Mouse (Mus musculus): ENCODE measurements around the gene Hgd. TPM values are rescaled to one million over a fixed set of nuclear protein-coding genes. Genes with fewer than 3 reads are reported as not detected.
A peak's percentile ranks its signal among the peaks of the same experiment; 100 is the strongest.

Gene Hgd
- polyA plus RNA-seq, 1 experiment: 0.02 TPM

- H3K27me3 ChIP-seq (ENCODE audit: control insufficient read depth, insufficient read depth, insufficient read length): no peaks in the 10 kb centered on the region
- H3K4me2 ChIP-seq (ENCODE audit: low read depth): peak within 1 kb of the TSS; percentile 90
- TF ChIP-seq POLR2A (IDR thresholded peaks at IDR 0.05; ENCODE audit: insufficient read length, low read depth): peak; percentile 92
- TF ChIP-seq TCF12 (IDR thresholded peaks at IDR 0.05; ENCODE audit: insufficient read depth, poor library complexity, severe bottlenecking): no peak
- TF ChIP-seq MYOD1 (IDR thresholded peaks at IDR 0.05; ENCODE audit: control insufficient read depth in 1 of 3, insufficient read length in 2 of 3, low read depth in 2 of 3): no peak
- TF ChIP-seq POLR2AphosphoS2 (IDR thresholded peaks at IDR 0.05; ENCODE audit: insufficient read length, low read depth): peak; percentile 95
- peaks cover 13% of the 10 kb centered on the region for H3K36me3 ChIP-seq (ENCODE audit: control insufficient read depth, insufficient read depth)
- peak within 1 kb of the TSS; percentile 45 for H3ac ChIP-seq (ENCODE audit: control insufficient read depth, insufficient read length)
- H3K4me3 ChIP-seq: peak within 1 kb of the TSS; percentile 88
- H3K79me2 ChIP-seq (ENCODE audit: control insufficient read depth, insufficient read depth): peaks cover 19% of the 10 kb centered on the region
Measured at GRCm38 (mm10) chr16:37539611-37540580, 40.1 kb upstream of the Hgd start, which contains the start of the genes Gtf2e1 and Rabl3. Gtf2e1 (minus strand) TSS chr16:37539789. Rabl3 (plus strand) TSS chr16:37539885.

DNA sequence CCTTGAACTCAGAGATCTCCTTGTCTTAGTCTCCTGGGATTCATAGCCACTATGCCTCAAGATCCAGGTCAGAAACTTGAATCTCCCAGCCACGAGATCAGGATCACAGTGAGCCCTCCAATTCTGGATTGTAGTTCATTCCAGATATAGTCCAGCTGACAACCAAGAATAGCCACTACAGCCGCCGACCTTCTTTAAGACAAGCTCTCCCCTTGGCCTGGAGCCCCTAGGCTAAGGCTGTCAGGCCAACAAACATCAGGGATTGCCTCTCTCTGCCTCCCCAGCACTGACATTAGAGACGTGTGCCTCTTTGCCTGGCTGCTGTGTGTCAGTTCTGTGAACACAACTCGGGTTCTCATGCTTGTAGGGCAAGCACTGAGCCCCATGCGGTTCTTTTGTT, 39.2 kb upstream of the Hgd start:
- H3ac ChIP-seq (ENCODE audit: control insufficient read depth, insufficient read length): no peak overlapping the region
- TF ChIP-seq MYOG (IDR thresholded peaks at IDR 0.05; ENCODE audit: control insufficient read depth in 1 of 3, insufficient read depth in 1 of 3, insufficient read length in 2 of 3, low read depth in 2 of 3) (no peak), E2F4 (IDR thresholded peaks at IDR 0.05; ENCODE audit: insufficient read depth) (no peak), MYOD1 (IDR thresholded peaks at IDR 0.05; ENCODE audit: control insufficient read depth in 1 of 3, insufficient read length in 2 of 3, low read depth in 2 of 3) (no peak), MAX (IDR thresholded peaks at IDR 0.05; ENCODE audit: low read depth) (no peak), USF1 (IDR thresholded peaks at IDR 0.05; ENCODE audit: low read depth) (no peak), POLR2A (IDR thresholded peaks at IDR 0.05; ENCODE audit: insufficient read length, low read depth) (no peak), REST (IDR thresholded peaks at IDR 0.05; ENCODE audit: insufficient read depth, insufficient read length) (no peak), CEBPB (IDR thresholded peaks at IDR 0.05; ENCODE audit: insufficient read depth, poor library complexity, severe bottlenecking) (no peak), SRF (IDR thresholded peaks at IDR 0.05; ENCODE audit: control insufficient read depth, insufficient read length, low read depth) (no peak)
- H3K4me3 ChIP-seq: peak overlapping the region; percentile 88
- H3K4me2 ChIP-seq (ENCODE audit: low read depth): peak overlapping the region; percentile 71
- H3K79me2 ChIP-seq (ENCODE audit: control insufficient read depth, insufficient read depth): peaks cover 19% of the 10 kb centered on the region
- peaks cover 7% of the 10 kb centered on the region for H3K36me3 ChIP-seq (ENCODE audit: control insufficient read depth, insufficient read depth)
- H3K27me3 ChIP-seq (ENCODE audit: control insufficient read depth, insufficient read depth, insufficient read length): no peaks in the 10 kb centered on the region

- Histone ChIP-seq H3K27me3 (ENCODE audit: control insufficient read depth, insufficient read depth, insufficient read length) (no peaks in the 10 kb centered on the region), H3K4me3 (no peak overlapping the region), H3K79me2 (ENCODE audit: control insufficient read depth, insufficient read depth) (peaks cover 7% of the 10 kb centered on the region), H3K4me2 (ENCODE audit: low read depth) (no peak overlapping the region), H3K36me3 (ENCODE audit: control insufficient read depth, insufficient read depth) (peaks cover 7% of the 10 kb centered on the region), H3ac (ENCODE audit: control insufficient read depth, insufficient read length) (no peak overlapping the region)
- TF ChIP-seq POLR2A (IDR thresholded peaks at IDR 0.05; ENCODE audit: insufficient read length, low read depth): no peak
- no peak for TF ChIP-seq TCF12 (IDR thresholded peaks at IDR 0.05; ENCODE audit: insufficient read depth, poor library complexity, severe bottlenecking)
- no peak for TF ChIP-seq MYOD1 (IDR thresholded peaks at IDR 0.05; ENCODE audit: control insufficient read depth in 1 of 3, insufficient read length in 2 of 3, low read depth in 2 of 3)
- no peak for TF ChIP-seq CEBPB (IDR thresholded peaks at IDR 0.05; ENCODE audit: insufficient read depth, poor library complexity, severe bottlenecking)
- TF ChIP-seq MAX (IDR thresholded peaks at IDR 0.05; ENCODE audit: low read depth): no peak
- no peak for TF ChIP-seq TCF3 (IDR thresholded peaks at IDR 0.05; ENCODE audit: insufficient read length, low read depth)
- no peak for TF ChIP-seq SRF (IDR thresholded peaks at IDR 0.05; ENCODE audit: control insufficient read depth, insufficient read length, low read depth)
- no peak for TF ChIP-seq E2F4 (IDR thresholded peaks at IDR 0.05; ENCODE audit: insufficient read depth)
- TF ChIP-seq POLR2AphosphoS2 (IDR thresholded peaks at IDR 0.05; ENCODE audit: insufficient read length, low read depth): no peak
- TF ChIP-seq USF1 (IDR thresholded peaks at IDR 0.05; ENCODE audit: low read depth): no peak
- no peak for TF ChIP-seq MYOG (IDR thresholded peaks at IDR 0.05; ENCODE audit: control insufficient read depth in 1 of 3, insufficient read depth in 1 of 3, insufficient read length in 2 of 3, low read depth in 2 of 3)
- TF ChIP-seq REST (IDR thresholded peaks at IDR 0.05; ENCODE audit: insufficient read depth, insufficient read length): no peak
Measured at GRCm38 (mm10) chr16:37546312-37546711, 33.6 kb upstream of the Hgd start.

DNA sequence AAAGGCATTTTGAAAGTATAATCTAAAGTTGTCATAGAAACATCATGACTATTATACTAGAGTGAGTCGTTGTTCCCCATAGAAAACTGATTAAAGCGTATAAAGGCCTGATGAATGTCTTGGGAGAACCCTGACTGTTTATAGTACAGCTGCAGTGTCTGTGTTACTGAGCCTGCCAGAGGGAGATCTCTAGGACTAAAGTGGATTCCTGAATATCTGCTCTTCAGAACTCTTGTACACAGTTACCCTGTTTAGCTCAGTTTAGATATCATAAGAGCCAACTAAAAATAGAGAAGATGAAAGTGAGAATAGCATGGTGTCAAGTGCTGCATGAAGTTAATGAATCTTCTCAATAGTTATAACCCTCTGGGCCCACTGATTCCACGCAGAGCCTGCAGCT, 29.7 kb upstream of the Hgd start:
- TF ChIP-seq TCF3 (IDR thresholded peaks at IDR 0.05; ENCODE audit: insufficient read length, low read depth) (no peak), POLR2A (IDR thresholded peaks at IDR 0.05; ENCODE audit: insufficient read length, low read depth) (no peak), POLR2AphosphoS2 (IDR thresholded peaks at IDR 0.05; ENCODE audit: insufficient read length, low read depth) (no peak), MYOG (IDR thresholded peaks at IDR 0.05; ENCODE audit: control insufficient read depth in 1 of 3, insufficient read depth in 1 of 3, insufficient read length in 2 of 3, low read depth in 2 of 3) (no peak), SRF (IDR thresholded peaks at IDR 0.05; ENCODE audit: control insufficient read depth, insufficient read length, low read depth) (no peak), REST (IDR thresholded peaks at IDR 0.05; ENCODE audit: insufficient read depth, insufficient read length) (no peak), E2F4 (IDR thresholded peaks at IDR 0.05; ENCODE audit: insufficient read depth) (no peak), TCF12 (IDR thresholded peaks at IDR 0.05; ENCODE audit: insufficient read depth, poor library complexity, severe bottlenecking) (no peak), USF1 (IDR thresholded peaks at IDR 0.05; ENCODE audit: low read depth) (no peak), MAX (IDR thresholded peaks at IDR 0.05; ENCODE audit: low read depth) (no peak)
- no peak overlapping the region for H3K4me2 ChIP-seq (ENCODE audit: low read depth)
- no peak overlapping the region for H3ac ChIP-seq (ENCODE audit: control insufficient read depth, insufficient read length)

More for the DNA sequence above, 29.7 kb upstream of the Hgd start:
- H3K4me3 ChIP-seq: no peak overlapping the region
- peaks cover 7% of the 10 kb centered on the region for H3K79me2 ChIP-seq (ENCODE audit: control insufficient read depth, insufficient read depth)
- H3K36me3 ChIP-seq (ENCODE audit: control insufficient read depth, insufficient read depth): no peaks in the 10 kb centered on the region
- H3K27me3 ChIP-seq (ENCODE audit: control insufficient read depth, insufficient read depth, insufficient read length): no peaks in the 10 kb centered on the region

All from myocyte (in vitro differentiated cells).